Mouse (Mus musculus) effector memory CD4-positive, alpha-beta T cell, adult 5 months (primary cell): Measurements from ENCODE around the gene Sh3glb1. TPM values are rescaled to one million over a fixed set of nuclear protein-coding genes. Genes with fewer than 3 reads are reported as not detected.

ENCODE experiments used
- polyA plus RNA-seq: library from polyadenylated mRNA; unstranded; fragments of 100-300 nt; shearing (Covaris generic); gene quantifications from one replicate; pipeline ENCODE4 v1.2.1, GENCODE M21; 2017

The Sh3glb1 gene
- polyA plus RNA-seq = 216 TPM

GRCm38 (mm10) chr3:144719901-144720747, at the start of gene Sh3glb1:
TSS of gene Sh3glb1 (minus strand) at chr3:144720335.

GRCm38 (mm10) chr3:144760592-144761309, 40.6 kb upstream of the Sh3glb1 start, which contains the start of gene Clca3a1:
TSS of gene Clca3a1 (minus strand) at chr3:144760977.

Other genes starting within 250 kb of the Sh3glb1 start
- gene Hs2st1, start 150.2 kb downstream of the Sh3glb1 start, polyA plus RNA-seq = 16.2 TPM
- gene Selenof, start 150.0 kb downstream of the Sh3glb1 start, polyA plus RNA-seq = 310 TPM
- not detected for gene Clca3a1, start 40.6 kb upstream of the Sh3glb1 start, polyA plus RNA-seq
- gene Clca3a2, start 99.2 kb upstream of the Sh3glb1 start, polyA plus RNA-seq = not detected
- gene Clca3b, start 129.0 kb upstream of the Sh3glb1 start, polyA plus RNA-seq = not detected
- gene Clca4b, start 212.2 kb upstream of the Sh3glb1 start, polyA plus RNA-seq = not detected